Mouse (Mus musculus) stomach, postnatal 0 days (tissue): Measurements from ENCODE around the gene Zfp422.

Source experiments
- CTCF ChIP-seq: IDR thresholded peaks from 2 replicates; pipeline ENCODE4 v1.5.1; 2016; ENCODE audit warnings: antibody characterized with exemption, low read depth, mild to moderate bottlenecking, moderate library complexity
- EP300 ChIP-seq: optimal IDR thresholded peaks from 2 replicates; pipeline ENCODE3; 2016; ENCODE audit warnings: antibody characterized with exemption

DNA sequence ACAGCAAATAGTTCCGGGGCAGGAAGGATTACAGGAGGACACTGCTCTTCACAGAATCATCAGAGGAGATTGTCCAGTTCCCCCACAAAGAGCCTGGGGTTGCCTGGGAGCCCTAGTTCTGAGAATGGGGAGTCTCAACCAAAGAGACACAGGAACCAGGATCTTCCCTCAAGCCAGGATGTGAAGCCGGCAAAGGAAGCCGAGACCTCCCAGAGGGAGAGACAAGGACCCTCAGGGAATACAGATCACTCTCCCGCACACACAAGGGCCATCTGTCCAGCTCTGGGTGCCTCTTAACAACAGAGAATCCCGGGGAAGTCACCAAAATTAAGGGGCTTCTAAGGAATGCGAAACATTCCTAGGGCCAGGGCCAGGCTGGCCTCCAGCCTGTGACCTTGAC is 48.5 kb upstream of the Zfp422 start:
- no peak for TF ChIP-seq CTCF
- TF ChIP-seq EP300, result no peak
